8 mouse cellular contexts compared by ENCODE assay signal in the genomic region with DNA sequence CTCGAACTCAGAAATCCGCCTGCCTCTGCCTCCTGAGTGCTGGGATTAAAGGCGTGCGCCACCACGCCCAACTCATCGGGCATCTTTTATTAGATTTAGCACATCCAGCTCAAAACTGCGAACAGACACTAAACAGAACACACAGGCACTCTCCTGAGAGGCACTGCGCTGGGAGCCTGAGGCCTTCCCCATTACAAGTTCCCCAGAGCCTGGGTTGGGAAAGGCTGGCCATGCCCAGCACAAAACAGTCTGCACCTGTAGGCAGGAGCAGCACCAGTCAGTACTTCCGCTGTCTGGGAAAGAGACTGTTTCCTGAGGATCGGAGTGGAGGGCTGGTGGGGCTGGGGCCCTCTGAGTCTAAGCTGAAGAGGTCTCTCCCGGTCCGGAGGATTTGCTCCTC. TPM values are rescaled to one million over a fixed set of nuclear protein-coding genes. Genes with fewer than 3 reads are reported as not detected.
DNase-seq lines count a peak whose midpoint lies in the region; ATAC-seq and TF ChIP-seq lines count a peak whose summit lies in the region.

No protein-coding gene starts in this region.

- H3K9me3 ChIP-seq in heart, embryonic 14.5 days (ENCODE audit: control insufficient read depth, low read length) = no peaks in the 10 kb centered on the region
- H3K9me3 ChIP-seq in neural tube, embryonic 11.5 days (ENCODE audit: control insufficient read depth, low read length) = no peaks in the 10 kb centered on the region
- no peaks in the 10 kb centered on the region for H3K9me3 ChIP-seq in limb, embryonic 11.5 days (ENCODE audit: control insufficient read depth, low read length)
- H3K9me3 ChIP-seq in stomach, postnatal 0 days (ENCODE audit: control insufficient read depth, low read length) = no peaks in the 10 kb centered on the region

- ATAC-seq in heart, embryonic 14.5 days (ENCODE audit: insufficient number of reproducible peaks, insufficient read depth, low FRiP score, low read depth) = no peak
- ATAC-seq in neural tube, embryonic 11.5 days (ENCODE audit: insufficient read depth, low FRiP score, low TSS enrichment) = no peak
- no peak for ATAC-seq in limb, embryonic 11.5 days (ENCODE audit: insufficient number of reproducible peaks, low FRiP score, low TSS enrichment, low read depth)
- ATAC-seq in stomach, postnatal 0 days (ENCODE audit: low FRiP score, low TSS enrichment) = no peak

- intact Hi-C loops in heart, postnatal 10 days (cut with DNase I) = loop anchor here (1.0 kb wide), 1 partner anchor 66 kb away; the partner anchor contains the start of gene Asphd1

- no peaks in the 10 kb centered on the region for H3K27me3 ChIP-seq in heart, embryonic 14.5 days (ENCODE audit: control insufficient read depth, insufficient read depth, low read length)
- no peaks in the 10 kb centered on the region for H3K27me3 ChIP-seq in neural tube, embryonic 11.5 days (ENCODE audit: control insufficient read depth, insufficient read depth, low read length)
- no peaks in the 10 kb centered on the region for H3K27me3 ChIP-seq in limb, embryonic 11.5 days (ENCODE audit: control insufficient read depth, insufficient read depth, low read length)
- no peaks in the 10 kb centered on the region for H3K27me3 ChIP-seq in stomach, postnatal 0 days (ENCODE audit: control insufficient read depth, insufficient read depth, low read length)

- WGBS in heart, embryonic 14.5 days = 89% methylated on average over 12 of the region's 12 CpGs
- 97% methylated on average over 12 of the region's 12 CpGs for WGBS in neural tube, embryonic 11.5 days
- WGBS in limb, embryonic 11.5 days = 94% methylated on average over 12 of the region's 12 CpGs
- 88% methylated on average over 12 of the region's 12 CpGs for WGBS in stomach, postnatal 0 days

- H3K36me3 ChIP-seq in heart, embryonic 14.5 days (ENCODE audit: control insufficient read depth, insufficient read depth, low read length) = peaks cover 31% of the 10 kb centered on the region
- peaks cover 8% of the 10 kb centered on the region for H3K36me3 ChIP-seq in neural tube, embryonic 11.5 days (ENCODE audit: control insufficient read depth, insufficient read depth, low read length)
- peaks cover 4% of the 10 kb centered on the region; the same call in 1 of the 2 replicates for H3K36me3 ChIP-seq in limb, embryonic 11.5 days (ENCODE audit: control insufficient read depth, insufficient read depth, low read length)
- no peaks in the 10 kb centered on the region for H3K36me3 ChIP-seq in stomach, postnatal 0 days (ENCODE audit: control insufficient read depth, insufficient read depth, low read length)

- no peak for TF ChIP-seq CTCF in stomach, postnatal 0 days (IDR thresholded peaks at IDR 0.05; ENCODE audit: low read depth)

- H3K4me1 ChIP-seq in heart, embryonic 14.5 days (ENCODE audit: control insufficient read depth in 2 of 2, insufficient read depth in 2 of 2, low read length in 2 of 2) = peaks cover 15 to 32% of the 10 kb centered on the region in 2 experiments
- peaks cover 16% of the 10 kb centered on the region for H3K4me1 ChIP-seq in neural tube, embryonic 11.5 days (ENCODE audit: control insufficient read depth, insufficient read depth, low read length)
- peaks cover 23% of the 10 kb centered on the region for H3K4me1 ChIP-seq in limb, embryonic 11.5 days (ENCODE audit: control insufficient read depth, insufficient read depth, low read length)
- peaks cover 4% of the 10 kb centered on the region; the same call in 1 of the 2 replicates for H3K4me1 ChIP-seq in stomach, postnatal 0 days (replicated peaks; ENCODE audit: control insufficient read depth, insufficient read depth)

- no peak overlapping the region for H3K27ac ChIP-seq in heart, embryonic 14.5 days (replicated peaks in 1 of 2; ENCODE audit: control insufficient read depth in 1 of 2, insufficient read depth in 1 of 2, low read depth in 2 of 2, low read length in 2 of 2)
- no peak overlapping the region for H3K27ac ChIP-seq in neural tube, embryonic 11.5 days (ENCODE audit: low read depth, low read length)
- no peak overlapping the region for H3K27ac ChIP-seq in limb, embryonic 11.5 days (replicated peaks; ENCODE audit: low read depth, low read length)
- H3K27ac ChIP-seq in stomach, postnatal 0 days (replicated peaks) = 0 out of 2 replicates have a peak overlapping the region, but pooled peaks have one; percentile 24

- H3K4me3 ChIP-seq in heart, embryonic 14.5 days (ENCODE audit: control insufficient read depth in 1 of 2, insufficient read depth in 1 of 2, low read depth in 1 of 2, low read length in 2 of 2) = no peak overlapping the region
- H3K4me3 ChIP-seq in neural tube, embryonic 11.5 days (ENCODE audit: low read depth, low read length) = peak overlapping the region; percentile 76; the same call in 1 of the 2 replicates
- H3K4me3 ChIP-seq in limb, embryonic 11.5 days (ENCODE audit: low read depth, low read length) = no peak overlapping the region
- no peak overlapping the region for H3K4me3 ChIP-seq in stomach, postnatal 0 days (ENCODE audit: low read depth, low read length)

- no peak for DNase-seq in heart, postnatal 10 days
- no peak for DNase-seq in neural tube, embryonic 11.5 days (ENCODE audit: low spot score)
- DNase-seq in neural tube, embryonic 10.5 days (ENCODE audit: extremely low spot score, low spot score) = no peak
- no peak for DNase-seq in limb, embryonic 11.5 days (ENCODE audit: low spot score)
- DNase-seq in stomach, postnatal 0 days (ENCODE audit: low spot score) = no peak
- DNase-seq in Muller cell, postnatal 12 days (ENCODE audit: inconsistent ontology term) = no peak
- no peak for DNase-seq in thymus, adult 18-20 months

- H3K4me2 ChIP-seq in heart, embryonic 14.5 days (ENCODE audit: low read length) = peak overlapping the region; percentile 67; the same call in 1 of the 2 replicates
- H3K4me2 ChIP-seq in neural tube, embryonic 11.5 days (ENCODE audit: low read depth) = peak overlapping the region; percentile 92
- H3K4me2 ChIP-seq in limb, embryonic 11.5 days (ENCODE audit: low read depth, severe bottlenecking) = peak overlapping the region; percentile 82
- no peak overlapping the region for H3K4me2 ChIP-seq in stomach, postnatal 0 days (replicated peaks; ENCODE audit: low read depth)

- no peak for TF ChIP-seq EP300 in stomach, postnatal 0 days (optimal IDR thresholded peaks at IDR 0.05)

- H3K9ac ChIP-seq in heart, embryonic 14.5 days (ENCODE audit: low read length) = peak overlapping the region; percentile 16; the same call in 1 of the 2 replicates
- no peak overlapping the region for H3K9ac ChIP-seq in neural tube, embryonic 11.5 days (ENCODE audit: low read length)
- no peak overlapping the region for H3K9ac ChIP-seq in limb, embryonic 11.5 days (ENCODE audit: low read length)
- H3K9ac ChIP-seq in stomach, postnatal 0 days (ENCODE audit: low read length) = no peak overlapping the region

RNA-seq across cellular contexts. Expression of gene Mvp, which starts 0.6 kb away (rescaled TPM):
- 12.0 and 12.6 TPM in 2 replicates for polyA plus RNA-seq in heart, embryonic 14.5 days (2014; fragmentation: Nextera tagmentation; extraction: Ambion mirVana)
- 10 to 100 TPM; 45.3 to 50.1 TPM for total RNA-seq in heart, postnatal 10 days (2021)
- polyA plus RNA-seq in neural tube, embryonic 11.5 days (2014; fragmentation: Nextera tagmentation; extraction: Ambion mirVana) = 3.0 and 4.2 TPM in 2 replicates
- 2.3 and 3.0 TPM in 2 replicates for polyA plus RNA-seq in limb, embryonic 11.5 days (2014; fragmentation: Nextera tagmentation; extraction: Ambion mirVana)
- polyA plus RNA-seq in stomach, postnatal 0 days (2015; fragmentation: Nextera tagmentation; extraction: Ambion mirVana) = 49.5 and 50.0 TPM in 2 replicates

RNA-seq across cellular contexts. Expression of gene Pagr1b, which starts 1.3 kb away (rescaled TPM):
- polyA plus RNA-seq in heart, embryonic 14.5 days (2014; fragmentation: Nextera tagmentation; extraction: Ambion mirVana) = 0.84 TPM in 1 of 2 replicates, not detected in the other
- total RNA-seq in heart, postnatal 10 days (2021) = not detected
- 1.1 TPM in 1 of 2 replicates, not detected in the other for polyA plus RNA-seq in neural tube, embryonic 11.5 days (2014; fragmentation: Nextera tagmentation; extraction: Ambion mirVana)
- not detected in 2 replicates for polyA plus RNA-seq in limb, embryonic 11.5 days (2014; fragmentation: Nextera tagmentation; extraction: Ambion mirVana)
- 0.42 TPM in 1 of 2 replicates, not detected in the other for polyA plus RNA-seq in stomach, postnatal 0 days (2015; fragmentation: Nextera tagmentation; extraction: Ambion mirVana)

RNA-seq across cellular contexts. Expression of gene Pagr1a, which starts 2.2 kb away (rescaled TPM):
- polyA plus RNA-seq in heart, embryonic 14.5 days (2014; fragmentation: Nextera tagmentation; extraction: Ambion mirVana) = 23.1 and 25.4 TPM in 2 replicates
- total RNA-seq in heart, postnatal 10 days (2021) = 10 to 100 TPM in 1 of 2 experiments, 1 to 10 TPM in 1; 6.4 to 19.6 TPM
- 99.6 and 105 TPM in 2 replicates for polyA plus RNA-seq in neural tube, embryonic 11.5 days (2014; fragmentation: Nextera tagmentation; extraction: Ambion mirVana)
- polyA plus RNA-seq in limb, embryonic 11.5 days (2014; fragmentation: Nextera tagmentation; extraction: Ambion mirVana) = 59.5 and 88.7 TPM in 2 replicates
- 8.7 and 25.1 TPM in 2 replicates for polyA plus RNA-seq in stomach, postnatal 0 days (2015; fragmentation: Nextera tagmentation; extraction: Ambion mirVana)

RNA-seq across cellular contexts. Expression of gene Gm42742, which starts 5.9 kb away (rescaled TPM):
- 41.9 and 45.0 TPM in 2 replicates for polyA plus RNA-seq in heart, embryonic 14.5 days (2014; fragmentation: Nextera tagmentation; extraction: Ambion mirVana)
- 10 to 100 TPM; 19.0 to 27.2 TPM for total RNA-seq in heart, postnatal 10 days (2021)
- 14.3 and 19.4 TPM in 2 replicates for polyA plus RNA-seq in neural tube, embryonic 11.5 days (2014; fragmentation: Nextera tagmentation; extraction: Ambion mirVana)
- 26.2 and 66.8 TPM in 2 replicates for polyA plus RNA-seq in limb, embryonic 11.5 days (2014; fragmentation: Nextera tagmentation; extraction: Ambion mirVana)
- polyA plus RNA-seq in stomach, postnatal 0 days (2015; fragmentation: Nextera tagmentation; extraction: Ambion mirVana) = 12.0 and 27.5 TPM in 2 replicates

RNA-seq across cellular contexts. Expression of gene Prrt2, which starts 6.0 kb away (rescaled TPM):
- 2.1 and 3.2 TPM in 2 replicates for polyA plus RNA-seq in heart, embryonic 14.5 days (2014; fragmentation: Nextera tagmentation; extraction: Ambion mirVana)
- total RNA-seq in heart, postnatal 10 days (2021) = 1 to 10 TPM; 1.0 to 2.3 TPM
- 6.2 and 6.9 TPM in 2 replicates for polyA plus RNA-seq in neural tube, embryonic 11.5 days (2014; fragmentation: Nextera tagmentation; extraction: Ambion mirVana)
- 7.7 and 9.2 TPM in 2 replicates for polyA plus RNA-seq in limb, embryonic 11.5 days (2014; fragmentation: Nextera tagmentation; extraction: Ambion mirVana)
- polyA plus RNA-seq in stomach, postnatal 0 days (2015; fragmentation: Nextera tagmentation; extraction: Ambion mirVana) = 1.7 and 2.9 TPM in 2 replicates
